Mouse (Mus musculus): Measurements from ENCODE around the gene Sorcs1. TPM values are rescaled to one million over a fixed set of nuclear protein-coding genes. Genes with fewer than 3 reads are reported as not detected.

The Sorcs1 gene
- polyA plus RNA-seq (2016; fragmentation: Nextera tagmentation; extraction: Ambion mirVana) = 3.2 and 3.7 TPM in 2 replicates

- peaks cover 37% of the 10 kb centered on the region for H3K27me3 ChIP-seq
- no peak within 1 kb of the TSS for H3K27ac ChIP-seq
- peak within 1 kb of the TSS; percentile 92 for H3K4me2 ChIP-seq (replicated peaks)
- WGBS = under 1% methylated on average over 85 of the region's 102 CpGs
- H3K9ac ChIP-seq = peak within 1 kb of the TSS; percentile 51
- H3K4me3 ChIP-seq = peak within 1 kb of the TSS; percentile 55
- peak; percentile 90 for ATAC-seq (ENCODE audit: insufficient number of reproducible peaks, insufficient read depth, low FRiP score, low TSS enrichment)
- no peaks in the 10 kb centered on the region; the same call in 1 of the 2 replicates for H3K4me1 ChIP-seq
- no peaks in the 10 kb centered on the region for H3K36me3 ChIP-seq
- no peaks in the 10 kb centered on the region for H3K9me3 ChIP-seq
Observed at GRCm38 (mm10) chr19:50677903-50678896, at the start of gene Sorcs1. Gene Sorcs1, minus strand, starts transcription at chr19:50678646.

DNA sequence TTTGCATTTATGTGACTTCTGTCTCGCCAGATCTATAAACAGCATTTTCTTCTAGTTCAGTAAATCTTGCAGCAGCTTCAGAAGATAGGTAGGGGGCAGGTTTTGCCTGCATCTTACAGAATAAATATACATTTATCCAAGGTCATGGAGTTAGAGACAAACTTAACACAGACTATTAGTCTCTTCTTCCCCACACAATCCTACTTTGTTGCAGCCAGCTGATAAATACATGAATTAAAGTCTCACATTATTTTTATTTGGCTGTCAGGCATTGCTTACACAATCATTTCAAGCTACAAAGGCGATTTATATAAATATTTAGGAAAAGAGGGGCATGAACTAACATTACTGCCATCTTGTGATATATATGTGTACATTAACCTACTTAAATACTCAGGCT is 4.8 kb upstream of the Sorcs1 start:
- Histone ChIP-seq H3K27me3 (peaks cover 14% of the 10 kb centered on the region), H3K4me2 (replicated peaks) (no peak overlapping the region), H3K9me3 (no peaks in the 10 kb centered on the region), H3K27ac (no peak overlapping the region), H3K4me1 (no peaks in the 10 kb centered on the region), H3K36me3 (no peaks in the 10 kb centered on the region), H3K9ac (no peak overlapping the region), H3K4me3 (no peak overlapping the region)
- ATAC-seq (ENCODE audit: insufficient number of reproducible peaks, insufficient read depth, low FRiP score, low TSS enrichment) = no peak
- WGBS = 68% methylated on average over 2 of the region's 2 CpGs

DNA sequence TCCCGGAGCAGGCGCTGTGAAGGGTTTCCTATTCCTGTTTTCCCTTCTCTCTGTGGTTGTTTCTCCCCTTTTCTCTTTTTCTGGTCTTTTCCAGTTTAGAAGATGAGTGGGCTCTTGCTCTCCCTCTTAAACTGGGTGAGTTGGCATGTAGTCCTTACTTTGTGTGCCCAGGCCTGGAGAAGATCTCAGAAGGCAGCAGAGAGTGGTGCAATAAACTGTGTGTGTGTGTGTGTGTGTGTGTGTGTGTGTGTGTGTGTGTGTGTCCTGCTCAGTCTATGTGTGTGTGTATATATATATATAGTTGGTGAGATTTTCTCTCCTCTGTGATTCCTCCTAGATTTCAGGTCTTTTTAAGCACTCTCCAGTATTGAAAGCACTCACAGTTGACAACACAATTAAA is 500 bp upstream of the Sorcs1 start:
- 0% methylated on average over 2 of the region's 2 CpGs for WGBS
- no peaks in the 10 kb centered on the region; the same call in 1 of the 2 replicates for H3K4me1 ChIP-seq
- no peak overlapping the region for H3K27ac ChIP-seq
- peak overlapping the region; percentile 55 for H3K4me3 ChIP-seq
- H3K27me3 ChIP-seq = peaks cover 37% of the 10 kb centered on the region
- no peaks in the 10 kb centered on the region for H3K9me3 ChIP-seq
- no peak for ATAC-seq (ENCODE audit: insufficient number of reproducible peaks, insufficient read depth, low FRiP score, low TSS enrichment)
- H3K9ac ChIP-seq = peak overlapping the region; percentile 51
- H3K36me3 ChIP-seq = no peaks in the 10 kb centered on the region
- H3K4me2 ChIP-seq (replicated peaks) = peak overlapping the region; percentile 92

DNA sequence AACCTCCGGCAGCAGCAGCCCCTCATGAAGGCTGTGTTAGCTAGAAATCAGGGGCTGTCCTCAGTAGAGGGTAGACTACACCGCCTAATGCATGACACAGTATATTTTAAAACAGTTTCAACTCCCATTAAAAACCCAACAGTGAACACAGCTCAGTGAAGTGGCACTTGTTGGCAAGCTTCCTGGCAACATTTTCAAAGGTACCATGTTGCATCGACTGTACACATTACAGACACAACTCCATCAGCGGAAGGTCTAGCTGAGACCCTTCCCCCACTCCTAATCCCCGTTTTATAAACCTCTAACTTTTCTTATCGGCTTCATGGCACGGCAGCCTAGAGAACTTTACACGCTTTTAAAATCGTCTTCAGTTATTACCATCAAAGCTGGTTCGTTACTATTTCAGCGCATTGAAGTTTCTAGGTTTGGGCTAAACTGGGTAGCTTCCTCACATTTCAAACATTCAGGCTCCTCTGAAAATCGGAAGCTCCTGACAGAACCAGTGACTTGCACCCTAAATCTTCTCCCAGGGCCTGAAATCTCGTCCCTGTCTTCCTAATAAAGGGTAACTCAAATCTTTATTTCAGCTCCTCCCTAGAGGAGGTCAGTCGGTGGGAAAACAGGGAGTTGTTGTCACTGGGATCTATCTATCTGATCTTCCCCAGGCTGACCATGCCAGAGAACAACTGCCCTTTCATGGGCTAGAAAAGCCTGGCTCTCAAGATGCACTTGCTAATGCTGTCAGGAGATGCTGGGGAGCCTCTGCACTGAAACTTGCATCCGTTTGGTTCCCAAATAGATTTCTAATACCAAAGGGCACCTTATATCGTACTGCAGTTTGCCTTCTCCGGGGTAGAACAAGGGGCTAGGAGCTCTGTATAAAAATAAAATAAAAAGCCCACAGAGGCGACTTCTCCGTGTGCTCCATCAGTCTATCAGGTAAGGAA is 1.6 kb downstream of the Sorcs1 start:
- Histone ChIP-seq H3K4me1 (no peaks in the 10 kb centered on the region; the same call in 1 of the 2 replicates), H3K4me3 (peak overlapping the region; percentile 55), H3K9me3 (no peaks in the 10 kb centered on the region), H3K27me3 (peaks cover 37% of the 10 kb centered on the region), H3K4me2 (replicated peaks) (peak overlapping the region; percentile 92), H3K9ac (no peak overlapping the region), H3K27ac (no peak overlapping the region), H3K36me3 (no peaks in the 10 kb centered on the region)
- ATAC-seq (ENCODE audit: insufficient number of reproducible peaks, insufficient read depth, low FRiP score, low TSS enrichment) = no peak
- WGBS = 37% methylated on average over 19 of the region's 19 CpGs

DNA sequence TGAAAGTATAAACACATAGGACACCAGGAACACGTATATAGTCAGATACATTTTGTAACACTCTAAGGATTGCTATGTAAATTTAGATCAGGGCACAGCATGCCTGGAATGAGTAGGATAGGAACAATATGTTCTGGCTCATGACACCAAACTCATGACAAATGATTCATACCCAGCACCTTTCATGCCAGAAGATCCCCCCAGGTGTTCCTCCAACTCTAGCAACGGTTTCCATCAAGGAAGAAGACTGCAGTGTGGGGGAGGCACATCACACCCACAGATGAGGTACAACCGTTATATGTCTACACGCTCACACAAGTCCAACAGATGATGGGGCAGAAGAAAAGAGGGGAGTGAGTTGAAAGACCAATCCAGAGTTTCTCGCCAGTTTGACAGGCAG is 3.5 kb downstream of the Sorcs1 start:
- peaks cover 33% of the 10 kb centered on the region for H3K27me3 ChIP-seq
- no peaks in the 10 kb centered on the region for H3K36me3 ChIP-seq
- H3K9me3 ChIP-seq = no peaks in the 10 kb centered on the region
- no peak overlapping the region for H3K4me3 ChIP-seq
- H3K27ac ChIP-seq = no peak overlapping the region
- ATAC-seq (ENCODE audit: insufficient number of reproducible peaks, insufficient read depth, low FRiP score, low TSS enrichment) = no peak
- H3K4me2 ChIP-seq (replicated peaks) = no peak overlapping the region
- 74% methylated on average over 5 of the region's 5 CpGs for WGBS
- no peaks in the 10 kb centered on the region; the same call in 1 of the 2 replicates for H3K4me1 ChIP-seq
- H3K9ac ChIP-seq = no peak overlapping the region

- WGBS = 72% methylated on average over 8 of the region's 8 CpGs
- H3K27me3 ChIP-seq = no peaks in the 10 kb centered on the region
Observed at GRCm38 (mm10) chr19:50667516-50667915, 10.9 kb downstream of the Sorcs1 start.

DNA sequence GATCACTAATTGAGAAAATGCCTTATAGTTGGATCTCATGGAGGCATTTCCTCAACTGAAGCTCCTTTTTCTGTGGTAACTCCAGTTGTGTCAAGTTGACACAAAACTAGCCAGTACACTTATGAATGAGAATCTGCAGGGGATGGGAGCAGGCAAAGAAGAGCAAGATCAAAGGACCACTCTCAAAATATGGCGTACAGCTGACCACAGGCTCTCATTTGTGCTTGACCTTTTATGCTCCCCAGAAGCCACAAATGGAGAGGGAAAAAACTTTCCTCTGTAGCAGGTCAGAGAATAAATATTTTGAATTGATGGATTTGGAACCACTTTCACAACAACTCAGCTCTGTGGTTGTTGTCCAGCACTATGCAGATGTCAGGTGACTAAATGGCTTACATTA is 14.1 kb downstream of the Sorcs1 start:
- Histone ChIP-seq H3K9me3 (no peaks in the 10 kb centered on the region), H3K4me2 (replicated peaks) (no peak overlapping the region), H3K27ac (no peak overlapping the region), H3K27me3 (no peaks in the 10 kb centered on the region), H3K4me1 (no peaks in the 10 kb centered on the region), H3K36me3 (no peaks in the 10 kb centered on the region), H3K4me3 (no peak overlapping the region), H3K9ac (no peak overlapping the region)
- 88% methylated on average over 1 of the region's 1 CpGs for WGBS
- no peak for ATAC-seq (ENCODE audit: insufficient number of reproducible peaks, insufficient read depth, low FRiP score, low TSS enrichment)

More at GRCm38 (mm10) chr19:50667516-50667915, 10.9 kb downstream of the Sorcs1 start:
- no peak overlapping the region for H3K4me2 ChIP-seq (replicated peaks)
- no peaks in the 10 kb centered on the region for H3K9me3 ChIP-seq
- H3K9ac ChIP-seq = no peak overlapping the region
- ATAC-seq (ENCODE audit: insufficient number of reproducible peaks, insufficient read depth, low FRiP score, low TSS enrichment) = no peak
- H3K4me1 ChIP-seq = no peaks in the 10 kb centered on the region
- no peak overlapping the region for H3K4me3 ChIP-seq
- H3K36me3 ChIP-seq = no peaks in the 10 kb centered on the region
- no peak overlapping the region for H3K27ac ChIP-seq

- Histone ChIP-seq H3K4me2 (replicated peaks) (no peak overlapping the region), H3K4me3 (no peak overlapping the region), H3K27ac (no peak overlapping the region), H3K9me3 (no peaks in the 10 kb centered on the region), H3K36me3 (no peaks in the 10 kb centered on the region), H3K9ac (no peak overlapping the region), H3K4me1 (no peaks in the 10 kb centered on the region), H3K27me3 (no peaks in the 10 kb centered on the region)
- 70% methylated on average over 4 of the region's 4 CpGs for WGBS
- no peak for ATAC-seq (ENCODE audit: insufficient number of reproducible peaks, insufficient read depth, low FRiP score, low TSS enrichment)
Observed at GRCm38 (mm10) chr19:50659144-50659543, 19.3 kb downstream of the Sorcs1 start.

DNA sequence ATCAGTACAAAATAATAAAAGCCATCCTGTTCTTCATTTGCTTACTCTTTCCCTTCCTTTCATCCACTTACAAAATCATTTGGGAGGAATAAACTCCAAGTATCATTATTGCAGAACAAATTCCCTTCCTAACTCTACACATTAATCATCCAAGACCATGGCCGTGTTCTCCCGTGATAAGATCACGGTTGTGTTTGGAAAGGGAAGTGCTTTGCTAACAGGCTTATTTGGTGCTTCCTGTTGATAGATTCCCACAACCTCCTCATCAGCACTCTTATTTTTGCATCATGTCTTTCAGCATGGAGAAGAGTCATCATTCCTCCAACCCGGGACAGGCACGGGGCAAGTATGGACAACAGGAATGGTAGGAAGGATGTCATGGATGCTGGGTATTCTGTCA is 25.7 kb downstream of the Sorcs1 start:
- H3K4me2 ChIP-seq (replicated peaks) = no peak overlapping the region
- no peaks in the 10 kb centered on the region for H3K4me1 ChIP-seq
- H3K9ac ChIP-seq = no peak overlapping the region
- no peak overlapping the region for H3K4me3 ChIP-seq
- H3K27me3 ChIP-seq = no peaks in the 10 kb centered on the region
- 69% methylated on average over 5 of the region's 5 CpGs for WGBS
- H3K36me3 ChIP-seq = no peaks in the 10 kb centered on the region
- ATAC-seq (ENCODE audit: insufficient number of reproducible peaks, insufficient read depth, low FRiP score, low TSS enrichment) = no peak
- no peaks in the 10 kb centered on the region for H3K9me3 ChIP-seq
- no peak overlapping the region for H3K27ac ChIP-seq

DNA sequence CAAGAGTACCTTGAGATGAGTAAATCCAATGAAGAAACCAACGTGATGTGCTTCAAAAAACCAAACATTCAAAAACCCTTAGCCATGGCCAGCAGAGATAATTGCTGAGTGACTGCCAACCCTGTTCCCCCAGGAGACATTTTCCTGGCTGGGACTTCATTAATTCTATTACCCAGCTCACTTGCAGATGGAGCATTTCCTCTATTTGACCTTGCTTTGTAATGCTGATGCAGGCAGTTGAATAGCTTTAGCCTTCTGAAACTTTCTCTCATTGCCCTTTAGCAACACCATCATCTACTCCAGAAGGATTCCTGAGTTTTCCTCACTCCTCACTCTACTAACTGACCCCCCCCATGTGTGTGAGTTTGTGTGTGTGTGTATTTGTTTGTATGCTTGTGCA is 34.6 kb downstream of the Sorcs1 start:
- WGBS = 39% methylated on average over 1 of the region's 1 CpGs
- no peaks in the 10 kb centered on the region for H3K27me3 ChIP-seq
- H3K27ac ChIP-seq = no peak overlapping the region
- no peaks in the 10 kb centered on the region for H3K9me3 ChIP-seq
- H3K4me3 ChIP-seq = no peak overlapping the region
- H3K4me2 ChIP-seq (replicated peaks) = no peak overlapping the region
- no peak overlapping the region for H3K9ac ChIP-seq
- no peaks in the 10 kb centered on the region for H3K36me3 ChIP-seq
- H3K4me1 ChIP-seq = no peaks in the 10 kb centered on the region
- ATAC-seq (ENCODE audit: insufficient number of reproducible peaks, insufficient read depth, low FRiP score, low TSS enrichment) = no peak

DNA sequence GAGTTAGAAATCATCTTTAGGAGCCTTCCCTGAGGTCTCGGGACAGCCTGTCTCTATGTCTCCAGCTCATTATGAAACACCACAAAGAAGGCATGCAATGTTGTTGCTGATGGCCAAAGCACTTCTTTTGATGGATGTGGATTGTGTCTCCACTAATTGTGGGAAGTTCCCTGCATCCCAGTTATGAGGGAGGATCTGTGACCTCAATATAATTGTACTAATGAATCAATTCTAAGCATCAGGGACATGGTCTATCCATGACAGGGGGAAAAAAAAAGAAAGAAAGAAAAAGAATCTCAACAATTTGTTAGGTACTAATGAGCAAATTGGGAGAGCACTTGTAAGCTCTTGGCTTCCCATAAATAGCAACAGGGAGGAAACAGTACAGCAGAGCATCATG is 36.3 kb downstream of the Sorcs1 start:
- no peaks in the 10 kb centered on the region for H3K36me3 ChIP-seq
- no peak overlapping the region for H3K4me3 ChIP-seq
- no peak for ATAC-seq (ENCODE audit: insufficient number of reproducible peaks, insufficient read depth, low FRiP score, low TSS enrichment)
- H3K4me1 ChIP-seq = no peaks in the 10 kb centered on the region
- H3K4me2 ChIP-seq (replicated peaks) = no peak overlapping the region
- no peaks in the 10 kb centered on the region for H3K27me3 ChIP-seq
- no peak overlapping the region for H3K9ac ChIP-seq
- 91% methylated on average over 1 of the region's 1 CpGs for WGBS
- no peak overlapping the region for H3K27ac ChIP-seq
- H3K9me3 ChIP-seq = no peaks in the 10 kb centered on the region
